28 mouse cellular contexts compared by ENCODE assay signal in the genomic region with DNA sequence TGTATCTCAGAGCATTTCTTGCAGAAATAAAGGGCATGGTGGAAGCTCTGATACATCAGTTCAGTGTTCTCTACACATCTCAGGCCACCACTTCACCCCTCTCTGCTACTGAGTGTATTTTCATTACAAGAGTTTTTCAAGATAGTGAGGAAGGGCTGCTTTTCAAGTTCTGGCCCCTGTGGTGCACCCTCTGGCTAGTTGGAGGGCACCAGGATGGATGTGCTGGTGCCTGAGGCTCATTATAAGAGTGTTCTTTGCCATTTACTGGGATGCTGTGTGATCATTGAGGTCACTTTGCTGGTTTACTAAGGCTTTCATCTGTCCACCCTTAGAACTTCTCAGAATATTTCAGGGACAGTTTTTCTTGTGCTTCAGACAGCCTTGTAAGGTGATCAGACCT. TPM values are rescaled to one million over a fixed set of nuclear protein-coding genes. Genes with fewer than 3 reads are reported as not detected.
DNase-seq lines count a peak whose midpoint lies in the region; ATAC-seq lines count a peak whose summit lies in the region.
"Had no signal": no experiment of that assay in that cellular context is flagged by ENCODE, and none has a peak within 500 bp of the region (broad histone marks: within the 10 kb centered on the region; RNA-seq: fewer than 3 reads in every experiment).

No protein-coding gene starts in this region.

- no peak overlapping the region for H3K9ac ChIP-seq in hindbrain, embryonic 15.5 days
- H3K9ac ChIP-seq in hindbrain, embryonic 11.5 days (ENCODE audit: low read depth, low read length), result no peak overlapping the region
- no peak overlapping the region for H3K9ac ChIP-seq in hindbrain, embryonic 16.5 days (ENCODE audit: low read depth, low read length)
- no peak overlapping the region for H3K9ac ChIP-seq in midbrain, embryonic 16.5 days (ENCODE audit: low read depth, low read length)
- H3K9ac ChIP-seq: embryonic facial prominence, embryonic 13.5 days; liver, embryonic 15.5 days; lung, embryonic 15.5 days had no signal

- H3K27me3 ChIP-seq in hindbrain, embryonic 15.5 days, result no peaks in the 10 kb centered on the region
- no peaks in the 10 kb centered on the region for H3K27me3 ChIP-seq in hindbrain, embryonic 11.5 days (ENCODE audit: control insufficient read depth, insufficient read depth, low read length)
- H3K27me3 ChIP-seq in hindbrain, embryonic 16.5 days (replicated peaks; ENCODE audit: control insufficient read depth, insufficient read depth, low read length), result no peaks in the 10 kb centered on the region
- no peaks in the 10 kb centered on the region for H3K27me3 ChIP-seq in midbrain, embryonic 16.5 days (ENCODE audit: control insufficient read depth, insufficient read depth, low read depth, low read length)
- H3K27me3 ChIP-seq: CH12.LX; embryonic facial prominence, embryonic 13.5 days; liver, embryonic 15.5 days; lung, embryonic 15.5 days; Patski had no signal

- peak overlapping the region; percentile 54 for H3K27ac ChIP-seq in hindbrain, embryonic 15.5 days (replicated peaks)
- H3K27ac ChIP-seq in hindbrain, embryonic 11.5 days (ENCODE audit: low read depth, low read length), result no peak overlapping the region
- peak overlapping the region; percentile 30 for H3K27ac ChIP-seq in hindbrain, embryonic 16.5 days (ENCODE audit: low read depth, low read length)
- H3K27ac ChIP-seq in midbrain, embryonic 16.5 days (ENCODE audit: low read length), result peak overlapping the region; percentile 41; the same call in 1 of the 2 replicates
- H3K27ac ChIP-seq: embryonic facial prominence, embryonic 13.5 days; heart, embryonic 10.5 days; kidney, postnatal 0 days; limb, embryonic 10.5 days; liver, embryonic 15.5 days; lung, embryonic 15.5 days had no signal

- H3K4me2 ChIP-seq in hindbrain, embryonic 15.5 days, result no peak overlapping the region
- no peak overlapping the region for H3K4me2 ChIP-seq in hindbrain, embryonic 11.5 days (replicated peaks; ENCODE audit: low read depth, low read length)
- no peak overlapping the region for H3K4me2 ChIP-seq in hindbrain, embryonic 16.5 days (ENCODE audit: low read length)
- no peak overlapping the region for H3K4me2 ChIP-seq in midbrain, embryonic 16.5 days (ENCODE audit: low read length)
- H3K4me2 ChIP-seq: embryonic facial prominence, embryonic 13.5 days; liver, embryonic 15.5 days; lung, embryonic 15.5 days had no signal

- DNase-seq in frontal cortex, postnatal 25 days (ENCODE audit: low spot score in 2 of 2), result no peak
- DNase-seq in hindbrain, embryonic 11.5 days (ENCODE audit: low spot score), result no peak
- DNase-seq: B cell, adult 2 months; embryo, embryonic 11 days; gastrocnemius, adult 2 months; heart, postnatal 14 days; kidney, adult 18-20 months; liver; lung, postnatal 4 days; right cerebral cortex, adult 18-20 months; right cerebral cortex, postnatal 4 days; thymus, postnatal 14 days had no signal

- no peaks in the 10 kb centered on the region for H3K9me3 ChIP-seq in hindbrain, embryonic 15.5 days
- no peaks in the 10 kb centered on the region for H3K9me3 ChIP-seq in hindbrain, embryonic 11.5 days (ENCODE audit: control insufficient read depth, low read length)
- H3K9me3 ChIP-seq in hindbrain, embryonic 16.5 days (ENCODE audit: control insufficient read depth, low read length), result no peaks in the 10 kb centered on the region
- no peaks in the 10 kb centered on the region for H3K9me3 ChIP-seq in midbrain, embryonic 16.5 days (replicated peaks; ENCODE audit: control insufficient read depth, low read length, poor library complexity, severe bottlenecking)
- H3K9me3 ChIP-seq: embryonic facial prominence, embryonic 13.5 days; G1E; heart, embryonic 10.5 days; limb, embryonic 10.5 days; liver, embryonic 15.5 days; lung, embryonic 15.5 days had no signal

- H3K4me1 ChIP-seq in hindbrain, embryonic 15.5 days (replicated peaks), result peaks cover 20% of the 10 kb centered on the region
- peaks cover 8% of the 10 kb centered on the region for H3K4me1 ChIP-seq in hindbrain, embryonic 11.5 days (replicated peaks; ENCODE audit: control insufficient read depth, insufficient read depth, low read length)
- peaks cover 9% of the 10 kb centered on the region for H3K4me1 ChIP-seq in hindbrain, embryonic 16.5 days (ENCODE audit: control insufficient read depth, insufficient read depth, low read depth, low read length)
- peaks cover 4% of the 10 kb centered on the region for H3K4me1 ChIP-seq in midbrain, embryonic 16.5 days (ENCODE audit: control insufficient read depth, insufficient read depth, low read length)
- H3K4me1 ChIP-seq: embryonic facial prominence, embryonic 13.5 days; limb, embryonic 10.5 days had no signal

- peaks cover 53% of the 10 kb centered on the region for H3K36me3 ChIP-seq in hindbrain, embryonic 15.5 days
- H3K36me3 ChIP-seq in hindbrain, embryonic 11.5 days (ENCODE audit: control insufficient read depth, insufficient read depth, low read length), result peaks cover 11% of the 10 kb centered on the region; the same call in 1 of the 2 replicates
- H3K36me3 ChIP-seq in hindbrain, embryonic 16.5 days (ENCODE audit: control insufficient read depth, insufficient read depth, low read length), result peaks cover 23% of the 10 kb centered on the region
- peaks cover 21% of the 10 kb centered on the region for H3K36me3 ChIP-seq in midbrain, embryonic 16.5 days (ENCODE audit: control insufficient read depth, insufficient read depth, low read length)

- H3K4me3 ChIP-seq in hindbrain, embryonic 15.5 days, result no peak overlapping the region
- H3K4me3 ChIP-seq in hindbrain, embryonic 11.5 days (ENCODE audit: low read depth, low read length), result no peak overlapping the region
- no peak overlapping the region for H3K4me3 ChIP-seq in hindbrain, embryonic 16.5 days (ENCODE audit: low read length)
- no peak overlapping the region for H3K4me3 ChIP-seq in midbrain, embryonic 16.5 days (ENCODE audit: low read depth, low read length)
- H3K4me3 ChIP-seq: embryonic facial prominence, embryonic 13.5 days; erythroblast, embryonic 14.5 days; gastrocnemius, adult 2 months; heart, embryonic 10.5 days; limb, embryonic 10.5 days; liver, embryonic 15.5 days; lung, embryonic 15.5 days had no signal

- ATAC-seq in frontal cortex, adult (ENCODE audit: low TSS enrichment), result 0 out of 2 replicates have a peak, but pooled peaks have one; percentile 8
- ATAC-seq in hindbrain, embryonic 15.5 days (ENCODE audit: low FRiP score, low read depth), result no peak
- ATAC-seq in hindbrain, embryonic 11.5 days (ENCODE audit: low FRiP score), result no peak
- 0 out of 2 replicates have a peak, but pooled peaks have one; percentile 5 for ATAC-seq in hindbrain, embryonic 16.5 days
- no peak for ATAC-seq in midbrain, embryonic 16.5 days
- no peak for ATAC-seq in monocyte, adult 5-6 weeks (replicated peaks; ENCODE audit: insufficient number of reproducible peaks, low FRiP score, low TSS enrichment, poor library complexity, severe bottlenecking)
- ATAC-seq: inflammation-experienced regulatory T-cells, adult 6 months; Patski had no signal

RNA-seq across cellular contexts. Expression of a gene that starts 39.5 kb away (rescaled TPM):
- polyA plus RNA-seq in hindbrain, embryonic 15.5 days (2015; fragmentation: Nextera tagmentation; extraction: Ambion mirVana), result 42.5 and 42.6 TPM in 2 replicates
- polyA plus RNA-seq in hindbrain, embryonic 11.5 days (2014; fragmentation: Nextera tagmentation; extraction: Ambion mirVana), result 22.0 and 29.3 TPM in 2 replicates
- polyA plus RNA-seq in hindbrain, embryonic 16.5 days (2015; fragmentation: Nextera tagmentation; extraction: Ambion mirVana), result 36.0 and 41.9 TPM in 2 replicates
- 38.3 and 38.4 TPM in 2 replicates for polyA plus RNA-seq in midbrain, embryonic 16.5 days (2015; fragmentation: Nextera tagmentation; extraction: Ambion mirVana)
- total RNA-seq in monocyte, adult 5-6 weeks (2017), result 34.9 to 89.4 TPM (median 86.4 TPM) in 3 replicates

Comparison
In these comparisons a context has a peak if more than half of its experiments do, and no peak if none do; other contexts are left out.
1. ATAC-seq: peak in frontal cortex, adult (single experiment) and hindbrain, embryonic 16.5 days (single experiment); none in hindbrain, embryonic 15.5 days (single experiment), hindbrain, embryonic 11.5 days (single experiment), midbrain, embryonic 16.5 days (single experiment) and monocyte, adult 5-6 weeks (single experiment).